Mouse (Mus musculus): ENCODE results near the gene Olig2. TPM values are rescaled to one million over a fixed set of nuclear protein-coding genes. Genes with fewer than 3 reads are reported as not detected.

The Olig2 gene
- polyA plus RNA-seq, 1 experiment = not detected

GRCm38 (mm10) chr16:91223327-91224067, 1.8 kb upstream of the Olig2 start:
- no peak overlapping the region for H3K27ac ChIP-seq (ENCODE audit: control insufficient read depth, insufficient read depth, low read depth, low read length, poor library complexity)
- no peaks in the 10 kb centered on the region for H3K4me1 ChIP-seq (ENCODE audit: control insufficient read depth, insufficient read depth, low read length)
- WGBS = 3% methylated on average over 35 of the region's 35 CpGs
- no peak for TF ChIP-seq CTCF (IDR thresholded peaks at IDR 0.05; ENCODE audit: control insufficient read depth, insufficient read depth, low read length)
- TF ChIP-seq POLR2A (IDR thresholded peaks at IDR 0.05; ENCODE audit: borderline replicate concordance, control insufficient read depth, low read depth, low read length) = no peak
- H3K4me3 ChIP-seq (replicated peaks; ENCODE audit: control insufficient read depth, low read depth, low read length) = no peak overlapping the region

DNA sequence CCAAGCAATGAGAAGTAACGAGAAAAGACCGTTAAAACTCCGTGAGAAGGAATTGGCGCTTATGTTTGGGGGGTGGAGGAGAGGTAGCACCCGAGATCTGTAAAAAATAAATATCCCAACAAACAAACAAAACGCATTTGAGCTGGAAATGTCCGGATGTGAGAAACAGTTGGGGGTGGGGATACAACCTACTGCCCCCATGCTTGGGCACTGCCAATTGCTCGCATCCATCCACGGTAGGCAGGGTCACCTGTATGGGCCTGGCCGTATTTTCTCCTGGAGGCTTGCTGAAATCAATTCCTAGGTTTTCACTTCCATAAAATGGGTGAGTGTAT, 1.2 kb upstream of the Olig2 start:
- H3K4me1 ChIP-seq (ENCODE audit: control insufficient read depth, insufficient read depth, low read length) = no peaks in the 10 kb centered on the region
- no peak overlapping the region for H3K4me3 ChIP-seq (replicated peaks; ENCODE audit: control insufficient read depth, low read depth, low read length)
- no peak for TF ChIP-seq CTCF (IDR thresholded peaks at IDR 0.05; ENCODE audit: control insufficient read depth, insufficient read depth, low read length)
- TF ChIP-seq POLR2A (IDR thresholded peaks at IDR 0.05; ENCODE audit: borderline replicate concordance, control insufficient read depth, low read depth, low read length) = no peak
- 7% methylated on average over 10 of the region's 10 CpGs for WGBS
- H3K27ac ChIP-seq (ENCODE audit: control insufficient read depth, insufficient read depth, low read depth, low read length, poor library complexity) = no peak overlapping the region

- H3K4me3 ChIP-seq (replicated peaks; ENCODE audit: control insufficient read depth, low read depth, low read length) = no peak overlapping the region
- 3% methylated on average over 26 of the region's 26 CpGs for whole genome bisulfite sequencing
- no peaks in the 10 kb centered on the region for H3K4me1 ChIP-seq (ENCODE audit: control insufficient read depth, insufficient read depth, low read length)
- H3K27ac ChIP-seq (ENCODE audit: control insufficient read depth, insufficient read depth, low read depth, low read length, poor library complexity) = no peak overlapping the region
- no peak for TF ChIP-seq POLR2A (IDR thresholded peaks at IDR 0.05; ENCODE audit: borderline replicate concordance, control insufficient read depth, low read depth, low read length)
- no peak for TF ChIP-seq CTCF (IDR thresholded peaks at IDR 0.05; ENCODE audit: control insufficient read depth, insufficient read depth, low read length)
These were observed 600 bp upstream of the Olig2 start for GRCm38 (mm10) chr16:91224481-91225232.

DNA sequence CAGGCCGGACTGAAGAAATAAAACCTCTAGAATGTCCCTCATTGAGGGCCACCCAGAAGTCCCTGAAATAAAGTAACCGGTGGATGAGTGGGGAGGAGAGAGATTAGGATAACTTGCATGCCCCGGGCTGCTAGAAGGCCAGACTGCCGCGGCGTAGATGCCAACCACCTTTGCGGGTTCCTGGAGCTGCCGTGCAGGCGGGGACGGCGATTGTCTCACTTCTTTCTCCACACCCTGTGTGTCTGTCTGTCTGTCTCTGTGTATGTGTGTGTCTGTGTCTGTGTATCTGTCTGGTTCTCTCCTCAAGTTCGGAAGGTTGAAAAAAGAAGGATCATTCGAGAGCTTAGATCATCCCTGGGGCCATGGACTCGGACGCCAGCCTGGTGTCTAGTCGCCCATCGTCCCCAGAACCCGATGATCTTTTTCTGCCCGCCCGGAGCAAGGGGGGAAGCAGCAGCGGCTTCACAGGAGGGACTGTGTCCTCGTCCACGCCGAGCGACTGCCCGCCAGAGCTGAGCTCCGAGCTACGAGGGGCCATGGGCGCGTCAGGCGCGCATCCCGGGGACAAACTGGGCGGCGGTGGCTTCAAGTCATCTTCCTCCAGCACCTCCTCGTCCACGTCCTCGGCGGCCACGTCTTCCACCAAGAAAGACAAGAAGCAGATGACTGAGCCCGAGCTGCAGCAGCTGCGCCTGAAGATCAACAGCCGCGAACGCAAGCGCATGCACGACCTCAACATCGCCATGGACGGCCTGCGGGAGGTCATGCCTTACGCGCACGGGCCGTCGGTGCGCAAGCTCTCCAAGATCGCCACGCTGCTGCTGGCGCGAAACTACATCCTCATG, 1.0 kb downstream of the Olig2 start:
- TF ChIP-seq POLR2A (IDR thresholded peaks at IDR 0.05; ENCODE audit: borderline replicate concordance, control insufficient read depth, low read depth, low read length) (no peak), CTCF (IDR thresholded peaks at IDR 0.05; ENCODE audit: control insufficient read depth, insufficient read depth, low read length) (no peak)
- no peak overlapping the region for H3K4me3 ChIP-seq (replicated peaks; ENCODE audit: control insufficient read depth, low read depth, low read length)
- no peak overlapping the region for H3K27ac ChIP-seq (ENCODE audit: control insufficient read depth, insufficient read depth, low read depth, low read length, poor library complexity)
- H3K4me1 ChIP-seq (ENCODE audit: control insufficient read depth, insufficient read depth, low read length) = no peaks in the 10 kb centered on the region
- WGBS = 3% methylated on average over 60 of the region's 60 CpGs

- Histone ChIP-seq H3K4me3 (replicated peaks; ENCODE audit: control insufficient read depth, low read depth, low read length) (no peak overlapping the region), H3K27ac (ENCODE audit: control insufficient read depth, insufficient read depth, low read depth, low read length, poor library complexity) (no peak overlapping the region), H3K4me1 (ENCODE audit: control insufficient read depth, insufficient read depth, low read length) (no peaks in the 10 kb centered on the region)
- no peak for TF ChIP-seq POLR2A (IDR thresholded peaks at IDR 0.05; ENCODE audit: borderline replicate concordance, control insufficient read depth, low read depth, low read length)
- TF ChIP-seq CTCF (IDR thresholded peaks at IDR 0.05; ENCODE audit: control insufficient read depth, insufficient read depth, low read length) = no peak
- WGBS = 2% methylated on average over 85 of the region's 85 CpGs
These were observed 1.9 kb downstream of the Olig2 start for GRCm38 (mm10) chr16:91226883-91227759.

DNA sequence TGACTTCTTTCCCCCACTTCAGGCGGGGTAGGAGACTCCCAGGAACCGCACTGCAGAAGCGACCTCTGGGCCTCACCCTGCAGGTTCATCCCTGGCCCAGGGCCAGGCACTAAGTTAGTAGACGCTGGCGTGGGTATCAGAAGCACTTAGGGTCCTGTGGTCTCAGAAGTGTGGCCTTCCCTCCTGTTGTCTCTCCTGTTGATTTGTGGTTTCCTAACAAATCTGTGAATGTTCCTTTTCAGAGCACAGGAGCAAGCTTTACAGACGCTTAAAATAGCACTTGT, 2.4 kb downstream of the Olig2 start:
- TF ChIP-seq POLR2A (IDR thresholded peaks at IDR 0.05; ENCODE audit: borderline replicate concordance, control insufficient read depth, low read depth, low read length) (no peak), CTCF (IDR thresholded peaks at IDR 0.05; ENCODE audit: control insufficient read depth, insufficient read depth, low read length) (no peak)
- WGBS = 2% methylated on average over 6 of the region's 6 CpGs
- Histone ChIP-seq H3K4me1 (ENCODE audit: control insufficient read depth, insufficient read depth, low read length) (no peaks in the 10 kb centered on the region), H3K4me3 (replicated peaks; ENCODE audit: control insufficient read depth, low read depth, low read length) (no peak overlapping the region), H3K27ac (ENCODE audit: control insufficient read depth, insufficient read depth, low read depth, low read length, poor library complexity) (no peak overlapping the region)

DNA sequence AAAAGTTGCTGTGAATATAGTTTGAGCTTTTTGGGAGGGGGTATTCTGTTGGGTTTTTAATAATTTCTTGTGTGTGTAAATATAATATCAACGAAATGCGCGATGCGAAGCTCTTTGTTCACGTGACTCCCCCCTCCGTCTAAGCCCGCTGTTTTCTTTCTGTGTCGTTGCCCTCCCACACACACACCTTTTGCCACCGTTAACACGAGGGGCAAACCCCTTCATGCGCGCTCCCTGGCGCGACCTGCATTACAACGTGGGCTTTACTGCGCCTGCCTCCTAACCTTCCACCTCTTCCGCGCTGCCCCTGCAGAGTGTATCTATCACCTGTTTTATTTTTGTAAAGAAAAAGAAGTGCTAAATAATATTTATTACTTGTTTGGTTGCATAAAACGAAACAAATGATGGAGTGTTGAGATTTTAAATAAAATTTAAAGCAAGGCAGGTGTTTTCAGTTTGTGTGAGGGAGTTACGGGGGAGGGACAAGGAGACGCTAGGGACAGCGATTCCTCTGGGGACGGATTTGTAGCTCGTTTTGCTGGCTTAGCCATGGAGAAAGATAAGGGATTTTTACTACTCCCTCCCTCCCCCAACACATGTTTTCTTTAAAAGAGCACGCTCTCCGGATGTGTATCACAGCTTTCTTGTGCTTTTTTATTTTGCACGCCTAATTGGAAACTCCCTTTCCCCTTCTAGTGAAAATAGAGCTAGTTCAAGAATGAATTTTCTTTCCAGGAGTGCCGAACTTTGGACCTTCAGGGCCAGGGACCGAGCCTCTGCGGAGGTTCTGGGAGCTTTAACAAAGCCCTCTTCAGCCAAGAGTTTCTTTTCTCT, 3.2 kb downstream of the Olig2 start:
- 8% methylated on average over 30 of the region's 30 CpGs for WGBS
- TF ChIP-seq CTCF (IDR thresholded peaks at IDR 0.05; ENCODE audit: control insufficient read depth, insufficient read depth, low read length) = no peak
- no peak for TF ChIP-seq POLR2A (IDR thresholded peaks at IDR 0.05; ENCODE audit: borderline replicate concordance, control insufficient read depth, low read depth, low read length)
- no peaks in the 10 kb centered on the region for H3K4me1 ChIP-seq (ENCODE audit: control insufficient read depth, insufficient read depth, low read length)

More for the DNA sequence above, 3.2 kb downstream of the Olig2 start:
- Histone ChIP-seq H3K27ac (ENCODE audit: control insufficient read depth, insufficient read depth, low read depth, low read length, poor library complexity) (no peak overlapping the region), H3K4me3 (replicated peaks; ENCODE audit: control insufficient read depth, low read depth, low read length) (no peak overlapping the region)
